Mouse (Mus musculus): ENCODE measurements around the gene Sesn1.

Sesn1 gene

DNA sequence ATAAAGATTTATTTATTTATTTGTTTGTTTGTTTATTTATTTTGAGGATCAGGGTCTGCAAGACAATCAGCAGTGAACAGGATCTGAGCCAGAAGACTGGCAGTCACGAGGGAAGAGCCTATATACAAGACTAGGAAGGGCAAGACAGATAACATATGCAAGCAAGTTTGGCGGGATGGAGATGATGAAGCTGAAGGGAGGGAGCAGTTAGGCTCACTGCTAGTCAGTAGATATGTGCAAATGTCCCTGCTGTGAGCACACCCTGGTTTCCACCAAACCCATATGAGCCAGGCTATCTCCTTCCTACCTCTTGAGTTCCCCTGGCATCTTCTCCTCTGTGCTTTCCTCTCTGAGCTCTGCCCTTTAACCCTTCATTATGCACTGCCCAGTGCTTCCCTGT, 61.8 kb downstream of the Sesn1 start:
- DNase-seq (ENCODE audit: low spot score), result no peak

DNA sequence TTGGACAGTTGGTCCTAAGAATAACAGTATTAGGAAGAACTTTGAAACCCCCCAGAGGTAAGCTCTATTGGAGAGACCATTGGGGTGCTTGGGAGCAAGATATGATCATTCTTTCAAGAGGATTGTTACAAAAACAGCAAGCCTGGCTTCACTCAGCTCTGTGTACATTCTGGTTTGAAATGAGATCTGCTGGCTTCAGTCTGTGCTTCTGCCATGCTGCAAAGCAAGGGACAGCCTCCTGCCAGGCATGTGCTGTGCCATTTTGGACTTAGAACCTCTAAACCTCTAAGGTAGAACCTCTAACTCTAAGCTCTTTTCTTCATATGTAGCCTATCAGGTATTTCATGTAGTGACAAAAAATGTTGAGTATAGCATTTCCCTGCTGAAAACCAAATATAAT, 65.9 kb downstream of the Sesn1 start:
- DNase-seq (ENCODE audit: low spot score), result no peak

DNA sequence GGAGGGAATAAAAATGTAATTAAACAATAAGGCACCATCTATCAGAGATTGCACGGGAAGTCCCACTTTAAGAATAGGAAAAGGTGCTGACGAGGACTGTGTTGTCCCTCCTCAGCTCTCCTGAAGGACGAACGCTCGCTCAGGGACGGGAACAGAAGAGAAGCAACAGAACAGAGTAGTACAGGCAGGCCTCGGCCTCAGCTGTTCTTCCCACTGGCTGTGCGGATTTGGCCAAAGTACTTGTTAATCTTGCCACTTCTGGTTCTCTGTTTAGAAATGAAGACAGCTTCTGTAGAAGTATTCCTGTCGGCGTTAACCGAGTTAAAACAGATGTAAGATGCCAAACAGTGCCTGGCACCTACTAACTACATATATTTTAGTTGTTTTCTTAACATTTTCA, 68.6 kb downstream of the Sesn1 start:
- no peak for DNase-seq (ENCODE audit: low spot score)

DNA sequence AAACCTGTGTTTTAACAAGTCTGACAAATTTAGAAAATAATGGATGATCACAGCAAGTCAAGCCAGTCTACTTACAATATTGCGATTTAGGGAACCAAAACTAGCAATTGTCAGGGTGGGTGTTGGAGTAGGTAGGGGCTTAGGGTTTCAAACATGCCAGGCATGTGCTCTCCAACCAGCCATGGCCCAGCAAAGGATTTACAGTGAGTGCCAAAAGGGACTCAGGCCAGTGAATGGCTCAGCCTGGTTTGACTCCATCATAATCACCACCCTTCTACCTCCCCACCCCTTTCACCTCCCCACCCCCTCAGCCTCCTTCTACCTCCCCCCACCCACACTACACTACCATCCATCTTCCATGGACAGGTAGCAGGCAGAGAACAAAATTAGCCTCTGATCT, 69.9 kb downstream of the Sesn1 start:
- no peak for DNase-seq (ENCODE audit: low spot score)

DNA sequence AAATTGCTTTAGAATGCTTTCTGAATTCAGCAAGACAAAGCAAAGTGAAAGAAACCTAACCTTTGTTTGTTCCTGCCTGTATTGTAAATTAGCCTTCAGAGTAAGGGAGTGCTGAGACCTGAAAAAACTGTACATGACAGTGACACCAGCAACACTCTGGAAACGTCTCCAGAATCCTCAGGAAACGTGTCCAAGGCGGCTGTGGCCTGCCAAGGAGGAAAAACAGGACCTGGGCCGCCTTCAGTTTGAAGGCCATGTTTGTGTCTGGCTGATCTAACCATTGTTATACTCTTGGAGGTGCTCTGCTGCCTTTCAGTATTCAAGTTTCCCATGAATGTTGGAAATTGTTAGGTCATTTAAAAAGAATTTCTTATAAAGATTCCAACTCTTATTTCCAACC, 70.5 kb downstream of the Sesn1 start:
- DNase-seq (ENCODE audit: low spot score), result no peak

DNA sequence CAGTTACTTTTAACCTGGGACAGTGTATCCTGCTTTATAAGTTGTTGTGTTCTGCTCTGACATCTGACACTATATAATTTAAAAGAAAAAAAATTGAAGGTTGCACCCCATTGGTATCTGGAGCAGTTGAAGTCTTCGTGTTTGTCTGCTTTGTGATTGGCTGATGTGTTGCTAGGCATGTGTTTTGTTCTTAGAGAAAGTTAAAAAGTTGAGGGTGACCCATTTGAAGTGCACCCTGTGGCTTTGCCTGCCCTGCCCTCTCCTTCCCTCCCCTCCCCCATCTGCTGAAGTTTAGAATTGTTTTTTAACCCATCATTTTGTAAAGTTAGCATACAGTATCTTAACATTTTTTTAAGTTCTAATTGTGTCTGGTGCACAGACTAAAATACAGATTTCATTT, 71.0 kb downstream of the Sesn1 start:
- DNase-seq (ENCODE audit: low spot score), result peak; percentile 77

DNA sequence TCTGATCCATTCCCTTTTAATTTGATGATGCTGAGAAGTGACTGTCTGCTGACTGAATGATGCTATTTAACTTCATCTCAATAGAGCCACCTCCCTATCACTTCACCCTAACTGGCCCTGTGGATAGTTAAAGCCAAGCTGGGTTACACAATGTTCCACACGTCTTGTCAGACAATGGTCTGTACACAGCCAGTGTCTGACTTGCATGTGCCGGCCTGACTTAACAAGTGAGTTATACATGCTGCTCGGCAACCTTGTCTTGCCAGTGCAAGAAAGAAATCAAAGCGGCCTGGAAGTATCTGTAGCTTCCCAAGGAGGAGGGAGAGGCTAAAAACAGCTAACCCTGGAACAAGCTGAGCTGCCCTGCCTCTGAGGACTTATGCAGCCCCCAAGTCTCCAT, 71.7 kb downstream of the Sesn1 start:
- DNase-seq (ENCODE audit: low spot score), result no peak

DNA sequence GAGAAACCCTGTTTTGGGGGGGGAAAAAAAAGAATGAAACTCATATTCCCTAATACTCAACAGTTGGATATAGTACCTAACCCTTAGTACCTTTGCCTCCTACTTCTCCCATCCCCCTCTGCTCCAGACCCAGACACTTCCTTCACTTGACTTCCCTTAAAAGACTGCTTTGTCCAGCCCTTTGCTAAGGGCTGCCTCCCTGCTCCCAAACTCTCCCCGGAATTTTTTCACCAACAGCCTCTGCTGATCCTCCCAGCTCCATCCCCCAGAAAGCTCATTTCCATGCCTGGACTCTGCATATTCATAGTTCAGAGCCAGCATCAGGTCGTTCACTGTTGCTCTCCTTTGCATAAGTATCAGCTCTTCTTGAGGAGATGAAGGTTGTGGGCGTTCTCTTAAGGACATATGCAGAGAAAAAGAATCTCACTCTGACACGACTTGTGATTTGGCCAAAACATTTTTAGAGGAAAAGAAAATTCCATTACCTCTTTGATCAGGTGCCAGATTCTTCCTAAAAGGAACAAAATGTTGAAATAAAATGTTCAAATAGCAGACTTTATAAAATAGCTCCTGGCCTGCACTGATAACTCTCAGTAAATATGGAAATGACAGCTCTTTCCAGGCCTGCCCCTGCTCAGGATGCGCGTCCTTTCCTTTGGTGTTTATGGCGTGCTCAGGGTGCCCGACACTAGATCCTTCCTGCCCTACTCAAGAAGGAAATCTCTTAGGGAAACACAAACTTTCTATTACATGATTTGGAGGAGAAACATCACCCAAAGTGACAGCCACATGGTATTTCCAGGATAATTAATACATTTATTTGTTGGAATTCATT, 74.2 kb downstream of the Sesn1 start:
- no peak for DNase-seq (ENCODE audit: low spot score)

DNA sequence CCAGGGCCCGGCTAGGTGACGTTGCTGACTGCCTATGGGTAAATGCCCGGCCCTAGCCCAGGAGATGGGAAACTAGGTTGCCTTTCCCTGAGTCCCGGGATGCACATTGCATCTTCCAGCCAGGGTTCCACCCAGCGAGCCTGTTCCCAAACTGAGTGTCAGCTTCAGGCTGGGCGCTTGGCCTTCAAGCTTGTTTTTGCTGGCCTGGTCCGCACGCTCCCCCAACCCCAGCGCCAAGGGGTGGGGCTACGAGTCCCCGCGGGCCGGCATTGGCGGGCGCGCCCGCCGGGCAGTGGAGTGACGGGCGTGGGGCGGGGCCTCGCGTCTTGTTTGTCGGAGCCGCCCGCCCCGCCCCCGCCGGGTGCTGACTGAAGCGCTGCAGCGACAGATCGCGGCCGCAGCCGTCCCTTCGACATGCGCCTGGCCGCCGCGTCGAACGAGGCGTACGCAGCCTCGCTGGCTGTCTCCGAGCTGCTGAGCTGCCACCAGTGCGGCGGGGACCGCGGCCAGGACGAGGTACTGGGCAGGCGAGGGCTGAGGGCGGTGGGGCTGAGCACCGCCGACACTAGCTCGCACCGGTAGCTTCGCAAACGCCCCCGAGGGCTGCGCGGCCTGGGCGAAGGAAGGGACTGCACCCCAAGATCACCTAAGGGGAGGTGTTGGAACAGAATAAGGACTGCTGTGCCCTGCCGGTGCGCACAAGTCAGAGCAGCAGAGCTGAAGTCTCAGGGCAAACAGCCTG, 77.5 kb downstream of the Sesn1 start:
- peak; percentile 86 for DNase-seq (ENCODE audit: low spot score)

DNA sequence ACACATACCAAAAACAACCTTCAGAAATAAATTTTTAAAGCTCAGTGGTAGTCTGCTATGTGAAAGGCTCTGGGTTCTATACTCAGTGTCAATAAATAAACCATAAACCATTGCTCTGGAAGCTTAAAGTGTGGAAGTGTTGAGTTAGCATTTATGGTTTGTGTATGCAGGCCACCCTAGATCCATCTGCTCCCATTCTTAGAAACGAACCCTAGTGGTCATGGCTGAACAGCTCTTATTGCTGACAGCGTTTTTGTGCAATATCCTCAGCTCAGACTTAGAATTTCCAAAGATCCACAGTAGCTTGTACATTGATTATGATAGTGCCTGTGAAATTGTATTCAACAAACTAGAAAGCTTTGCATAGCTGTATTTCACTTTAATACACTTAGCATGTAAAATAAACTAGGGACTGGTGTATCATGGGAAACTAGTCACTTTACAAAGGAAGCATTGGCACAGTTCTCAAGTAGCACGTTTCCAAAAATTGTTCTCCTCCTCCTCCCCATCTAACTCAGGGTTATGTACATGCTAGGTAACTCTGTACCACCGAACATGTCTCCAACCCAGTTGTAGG, 78.7 kb downstream of the Sesn1 start:
- DNase-seq (ENCODE audit: low spot score), result peak; percentile 38

DNA sequence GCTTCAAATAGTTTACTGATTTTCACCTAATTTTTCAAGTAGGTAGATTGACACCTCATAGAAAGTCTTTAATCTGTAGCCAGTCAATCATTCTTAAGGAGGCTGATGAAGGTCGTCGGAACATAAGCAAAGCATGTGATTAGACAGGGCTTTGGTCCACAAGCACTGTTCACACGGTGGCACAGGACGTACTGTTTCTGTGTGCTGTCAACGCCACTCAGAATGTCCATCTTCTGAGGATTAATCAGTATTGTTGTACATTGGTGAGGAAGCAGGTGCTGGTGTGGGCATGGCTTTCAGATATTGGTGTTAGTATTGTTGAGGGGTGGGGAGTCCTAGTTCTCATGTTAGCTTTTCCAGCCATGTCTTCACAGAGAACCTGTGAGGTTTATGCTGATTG, 79.8 kb downstream of the Sesn1 start:
- no peak for DNase-seq (ENCODE audit: low spot score)

DNA sequence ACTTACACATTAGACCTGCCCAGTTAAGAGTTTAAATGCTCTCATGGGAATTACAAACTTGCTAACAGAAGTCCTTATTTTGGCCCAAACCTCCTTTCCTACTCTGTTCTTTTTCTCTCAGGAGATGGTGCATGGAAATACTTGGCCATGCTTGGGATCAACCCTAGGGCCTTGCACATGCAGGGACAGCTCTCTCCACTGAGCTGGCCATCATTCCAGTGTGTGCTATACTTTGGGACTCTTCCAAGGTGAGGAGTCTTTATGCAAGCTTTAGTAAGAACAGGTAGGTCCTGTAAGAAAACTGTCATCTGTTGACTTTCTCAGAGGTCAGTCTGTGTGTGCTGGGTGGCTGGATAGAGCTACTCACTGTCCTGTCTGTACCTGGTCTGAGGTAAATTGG, 80.8 kb downstream of the Sesn1 start:
- DNase-seq (ENCODE audit: low spot score), result no peak

DNA sequence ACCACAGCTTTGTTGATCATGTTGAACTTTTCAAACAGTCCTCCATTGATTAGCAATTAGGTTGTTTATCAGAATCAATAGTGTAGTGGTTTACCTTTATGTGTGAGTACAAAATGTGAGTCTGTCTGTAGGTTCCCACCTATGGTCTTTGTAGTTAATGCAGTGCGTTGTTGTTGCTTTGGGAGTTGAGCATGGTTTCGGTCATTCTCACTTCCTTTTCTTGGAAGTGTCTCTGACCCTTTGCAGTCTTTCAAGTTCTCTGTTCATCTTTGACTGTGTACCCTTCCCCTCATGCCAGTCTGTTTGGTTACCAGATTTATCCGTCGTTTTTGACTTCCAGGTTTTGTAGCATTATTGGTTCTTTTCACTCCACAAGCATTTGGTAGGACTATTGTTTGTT, 81.6 kb downstream of the Sesn1 start:
- DNase-seq (ENCODE audit: low spot score), result no peak

DNA sequence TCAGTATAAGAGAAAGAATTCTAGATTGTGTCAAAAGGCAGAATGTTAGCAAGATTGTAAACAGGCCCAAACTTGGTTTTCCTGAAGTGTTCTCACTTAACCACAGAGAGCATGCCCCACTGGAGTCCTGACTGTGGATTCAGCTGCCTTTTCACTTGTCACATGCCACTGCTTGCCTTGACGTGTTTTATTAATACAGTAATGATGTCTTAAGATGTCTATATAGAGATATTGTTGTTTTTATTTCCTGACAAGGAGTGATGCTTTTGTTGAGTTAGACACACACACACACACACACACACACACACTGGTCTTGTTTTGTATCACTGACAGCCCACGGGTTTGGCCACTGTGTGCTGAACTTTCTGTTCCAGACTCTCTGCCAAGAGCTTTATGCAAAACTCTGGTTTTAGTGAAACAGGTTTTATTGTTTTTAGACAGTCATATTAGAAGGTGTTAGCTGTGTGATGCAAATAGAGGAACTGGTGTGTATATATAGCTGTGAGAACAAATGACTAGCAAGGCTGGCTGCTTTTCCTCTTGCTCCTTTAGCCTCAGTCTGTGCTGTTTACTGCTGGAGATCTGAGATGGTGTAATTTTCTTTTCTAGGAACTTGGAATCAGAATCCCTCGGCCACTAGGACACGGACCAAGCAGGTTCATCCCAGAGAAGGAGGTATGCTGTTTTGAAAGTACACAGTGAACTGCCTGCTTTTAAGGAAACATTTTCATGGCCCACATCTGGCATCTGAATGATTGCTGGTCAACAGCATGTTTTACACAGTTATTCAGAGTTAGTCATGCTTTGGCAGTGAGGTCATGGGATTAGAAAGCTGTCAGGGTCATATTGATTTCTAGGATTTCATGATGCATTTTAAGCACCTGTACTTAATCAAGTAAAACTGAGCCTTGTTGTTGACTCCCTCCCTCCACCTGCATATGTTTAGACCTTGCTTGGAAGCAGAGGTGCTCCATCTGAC, 84.0 kb downstream of the Sesn1 start:
- DNase-seq (ENCODE audit: low spot score), result no peak

DNA sequence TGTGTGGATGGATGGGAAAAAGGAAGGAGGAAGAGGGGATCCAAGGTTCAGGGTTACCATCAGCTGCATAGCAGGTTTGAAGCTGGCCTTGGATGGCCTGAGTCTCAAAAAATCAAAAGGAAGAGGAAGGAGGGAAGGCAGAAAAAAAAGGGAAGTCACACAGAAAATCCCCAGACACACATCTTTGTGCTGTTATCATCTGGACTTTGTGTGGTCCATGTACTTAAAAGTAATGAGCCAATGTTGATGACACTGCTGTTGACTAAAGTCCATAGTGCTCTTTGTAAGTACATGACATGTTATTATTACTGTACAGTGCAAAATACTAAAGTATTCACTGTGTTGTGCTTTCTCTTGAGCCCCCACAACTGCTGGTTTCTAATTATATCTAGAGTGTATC, 86.7 kb downstream of the Sesn1 start:
- no peak for DNase-seq (ENCODE audit: low spot score)

DNA sequence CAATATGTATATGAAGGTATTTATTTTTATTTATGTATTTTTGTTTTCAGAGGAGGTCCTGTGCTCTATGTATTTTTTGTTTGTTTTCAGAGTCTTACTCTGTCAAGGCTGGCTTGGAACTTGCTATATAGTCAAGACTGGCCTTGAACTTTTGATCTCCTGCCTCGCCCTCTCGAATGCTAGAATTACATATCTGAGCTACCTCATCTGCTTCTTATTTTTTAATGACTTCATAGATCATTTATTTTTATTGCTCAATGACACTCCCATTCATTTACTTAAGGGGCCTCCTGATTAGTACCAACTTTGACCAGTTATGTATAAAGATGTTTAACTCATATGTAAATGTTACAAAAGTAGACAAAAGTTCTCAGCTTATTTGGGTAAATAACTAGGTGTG, 87.1 kb downstream of the Sesn1 start:
- DNase-seq (ENCODE audit: low spot score), result no peak

DNA sequence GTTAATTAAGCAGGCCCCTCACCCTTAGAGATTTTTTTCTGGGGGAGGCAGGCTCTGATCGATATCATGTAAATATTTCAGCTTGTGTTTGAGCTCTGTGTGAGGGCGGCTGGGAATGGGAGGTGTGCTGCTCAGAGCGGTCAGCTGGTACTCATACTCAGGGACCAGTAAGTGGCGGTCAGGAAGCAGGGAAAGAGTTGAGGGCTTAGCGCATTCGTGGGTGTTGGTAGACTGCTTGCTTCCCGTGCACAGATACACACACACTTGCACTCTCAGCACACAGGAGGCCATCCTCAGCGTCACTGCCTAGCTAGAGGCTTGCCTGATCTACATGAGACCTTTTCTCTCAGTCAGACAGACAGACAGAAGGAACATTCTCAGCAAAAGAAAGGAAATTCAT, 91.7 kb downstream of the Sesn1 start:
- DNase-seq (ENCODE audit: low spot score), result no peak

DNA sequence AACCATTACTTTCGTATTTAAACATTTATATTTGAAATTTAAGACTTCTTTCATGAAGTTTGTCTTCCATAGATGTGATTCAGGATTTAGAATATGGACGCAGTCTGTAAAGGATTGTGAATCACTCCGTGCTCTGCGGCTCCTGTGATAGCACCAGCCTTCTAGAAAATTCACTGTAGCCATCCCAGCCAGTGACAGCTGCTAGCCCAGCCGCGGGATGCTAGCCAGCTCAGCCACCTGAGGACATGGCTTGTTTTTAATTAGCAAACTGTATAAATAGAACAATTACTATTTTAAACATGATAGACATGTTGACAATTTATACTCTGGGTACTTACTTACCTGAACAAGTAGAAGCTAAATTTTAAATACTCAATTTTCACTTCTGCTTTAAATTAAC, 92.1 kb downstream of the Sesn1 start:
- no peak for DNase-seq (ENCODE audit: low spot score)

DNA sequence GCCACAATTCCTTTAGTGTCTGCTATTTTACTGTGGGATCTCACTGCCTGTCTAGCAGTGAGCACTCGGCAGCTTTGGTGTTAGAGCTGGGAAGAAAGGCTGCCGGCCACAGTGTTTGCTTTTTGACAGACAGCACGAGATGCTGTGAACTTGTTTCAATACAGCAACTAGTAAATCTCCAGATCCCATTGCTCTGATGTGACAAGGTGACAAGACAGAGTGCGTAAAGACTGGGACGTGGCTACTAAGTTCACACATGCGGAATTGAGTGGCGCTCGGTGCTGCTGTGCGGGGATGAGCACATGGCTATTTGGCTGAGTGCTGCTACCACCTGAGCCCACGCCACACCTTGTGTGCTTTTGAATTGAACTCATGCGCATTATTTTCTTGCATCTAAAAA, 97.7 kb downstream of the Sesn1 start:
- DNase-seq (ENCODE audit: low spot score), result no peak

DNA sequence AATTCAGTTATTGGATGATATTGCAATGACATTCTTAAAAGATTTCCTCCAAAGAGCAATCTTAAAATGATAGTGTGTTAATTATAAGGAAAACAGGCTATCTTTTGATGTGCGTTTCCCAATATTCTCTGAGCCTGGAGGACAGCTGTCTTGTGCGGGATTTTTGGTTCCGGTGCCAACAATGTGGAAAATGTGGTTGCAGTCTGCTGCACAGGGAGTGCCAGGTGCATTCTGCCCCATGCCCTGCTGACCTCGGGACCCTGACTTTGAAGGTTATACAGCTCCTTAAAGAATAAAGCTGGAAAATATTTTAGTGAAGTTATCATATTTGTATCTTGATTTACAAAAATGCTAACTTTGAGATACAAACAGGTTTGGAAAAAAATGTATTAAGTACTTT, 98.2 kb downstream of the Sesn1 start:
- no peak for DNase-seq (ENCODE audit: low spot score)

DNA sequence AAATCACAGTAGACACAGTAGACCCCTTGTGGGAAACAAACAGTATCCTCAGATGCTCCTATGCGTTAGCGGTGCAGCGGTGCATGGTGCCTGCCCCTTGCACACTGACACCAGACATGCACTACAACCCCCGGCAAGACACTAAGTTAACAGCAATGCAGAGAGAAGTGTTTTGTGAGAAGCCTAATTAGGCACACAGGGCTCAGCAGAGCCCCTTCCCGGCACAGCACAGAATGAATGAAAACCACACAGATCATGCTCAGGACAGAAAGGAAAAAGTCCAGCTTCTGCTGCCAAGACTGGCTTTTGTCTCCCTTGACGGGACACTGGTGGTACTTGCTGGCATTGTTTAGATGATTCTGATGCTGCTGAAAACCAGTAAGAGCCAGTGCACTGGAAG, 99.2 kb downstream of the Sesn1 start:
- no peak for DNase-seq (ENCODE audit: low spot score)

DNA sequence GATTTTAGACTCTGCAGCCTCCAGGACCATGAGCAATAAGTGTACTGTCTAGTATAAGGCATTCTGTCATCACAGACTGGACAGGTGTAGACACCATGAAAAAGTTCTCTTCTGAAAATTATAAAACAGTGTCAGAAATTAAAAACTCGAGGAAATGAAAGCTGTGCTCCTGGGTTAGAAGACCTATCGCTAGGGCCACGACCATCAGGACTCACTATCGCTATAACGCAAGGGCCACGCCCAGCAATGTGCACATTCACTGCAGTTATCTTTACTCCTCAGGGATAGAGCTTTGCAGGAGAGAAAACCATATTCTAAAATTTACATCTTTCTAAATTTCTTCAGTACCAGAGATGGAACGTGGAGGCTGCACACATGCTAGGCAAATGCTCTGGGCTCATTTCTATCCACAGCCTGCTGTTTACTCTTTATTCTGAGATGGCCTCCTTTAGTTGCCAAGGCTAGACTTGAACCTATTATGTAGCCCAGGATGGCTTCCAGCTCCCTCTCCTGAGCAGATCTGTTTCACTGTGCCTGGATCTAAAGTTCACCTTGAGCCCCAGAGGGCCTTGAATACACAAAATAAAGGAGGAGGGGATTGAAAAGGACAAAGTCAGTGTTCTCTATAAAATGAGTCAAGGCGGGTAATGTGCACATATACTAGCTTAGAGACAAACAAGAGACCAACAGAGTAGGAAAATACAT, 102.7 kb downstream of the Sesn1 start:
- DNase-seq (ENCODE audit: low spot score), result no peak

Data from T-cell, adult 2 months (primary cell).